Mouse (Mus musculus) cortical plate, adult 2 months (tissue): ENCODE measurements around the gene Qsox1.

Experiments used
- CTCF ChIP-seq: fragments of 200-500 bp; IDR thresholded peaks from 2 replicates; pipeline ENCODE4 v1.5.1; 2011; ENCODE audit warnings: mild to moderate bottlenecking, control low read depth, low read length; ENCODE audit not compliant: insufficient read depth; ENCODE audit errors: extremely low read depth
- POLR2A ChIP-seq: fragments of 200-500 bp; IDR thresholded peaks from 2 replicates; pipeline ENCODE4 v1.6.1; 2011; ENCODE audit warnings: mild to moderate bottlenecking, low read length, control low read depth; ENCODE audit not compliant: insufficient read depth; ENCODE audit errors: extremely low read depth

DNA sequence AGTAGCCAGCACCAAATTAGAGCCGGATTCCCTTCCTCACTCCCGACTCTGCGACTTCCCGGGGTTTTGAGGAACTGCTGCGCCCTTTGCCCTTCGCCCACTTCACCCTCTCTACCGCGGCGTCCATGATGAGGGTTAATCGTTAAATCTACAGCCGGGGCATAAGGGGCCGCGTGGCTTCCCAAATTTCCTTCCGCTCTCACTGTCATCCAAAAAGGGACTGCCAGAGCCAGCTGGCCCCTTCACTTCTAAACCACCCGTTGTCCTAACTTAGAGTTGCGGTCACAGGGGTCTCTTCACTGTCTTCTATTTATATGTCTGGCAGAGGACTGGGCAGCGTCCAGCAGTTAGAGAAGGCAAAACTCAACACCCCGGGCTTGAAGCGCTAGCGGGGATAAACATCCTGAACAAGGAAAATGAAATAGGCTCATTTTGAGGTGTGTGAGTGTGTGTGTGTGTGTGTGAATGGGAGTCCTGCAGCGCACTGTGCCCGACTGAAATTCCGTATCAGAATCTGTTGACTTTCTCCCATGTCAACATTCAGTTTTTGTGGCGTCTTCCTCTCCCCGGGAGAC is 74.8 kb downstream of the Qsox1 start:
- TF ChIP-seq POLR2A, result no peak
- no peak for TF ChIP-seq CTCF
